Mouse (Mus musculus): ENCODE measurements around the gene Cd302.

The Cd302 gene

GRCm38 (mm10) chr2:60284467-60284821, at the start of gene Cd302:
Gene Cd302 (minus strand): TSS chr2:60284488.
- in situ Hi-C loops (cut with MboI), result no loop called here

- in situ Hi-C loops (cut with MboI), result no loop called here
Measured at GRCm38 (mm10) chr2:60328641-60329040, 44.4 kb upstream of the Cd302 start.

GRCm38 (mm10) chr2:60327581-60327980, 43.3 kb upstream of the Cd302 start:
- in situ Hi-C loops (cut with MboI), result no loop called here

- in situ Hi-C loops (cut with MboI), result no loop called here
Measured at GRCm38 (mm10) chr2:60326948-60327347, 42.7 kb upstream of the Cd302 start.

- in situ Hi-C loops (cut with MboI), result no loop called here
Measured at GRCm38 (mm10) chr2:60323411-60323810, 39.1 kb upstream of the Cd302 start.

- in situ Hi-C loops (cut with MboI), result no loop called here
Measured at GRCm38 (mm10) chr2:60322031-60322726, 37.9 kb upstream of the Cd302 start.

- in situ Hi-C loops (cut with MboI), result no loop called here
Measured at GRCm38 (mm10) chr2:60303796-60304195, 19.5 kb upstream of the Cd302 start.

- in situ Hi-C loops (cut with MboI), result no loop called here
Measured at GRCm38 (mm10) chr2:60299323-60299722, 15.0 kb upstream of the Cd302 start.

- in situ Hi-C loops (cut with MboI), result no loop called here
Measured at GRCm38 (mm10) chr2:60298266-60298665, 14.0 kb upstream of the Cd302 start.

GRCm38 (mm10) chr2:60291381-60291780, 7.1 kb upstream of the Cd302 start:
- in situ Hi-C loops (cut with MboI), result no loop called here

GRCm38 (mm10) chr2:60289451-60289850, 5.2 kb upstream of the Cd302 start:
- in situ Hi-C loops (cut with MboI), result no loop called here

- in situ Hi-C loops (cut with MboI), result no loop called here
Measured at GRCm38 (mm10) chr2:60288606-60289005, 4.3 kb upstream of the Cd302 start.

- in situ Hi-C loops (cut with MboI), result no loop called here
Measured at GRCm38 (mm10) chr2:60285107-60285617, 874 bp upstream of the Cd302 start.

- in situ Hi-C loops (cut with MboI), result no loop called here
Measured at GRCm38 (mm10) chr2:60283751-60284466, 379 bp downstream of the Cd302 start.

GRCm38 (mm10) chr2:60283208-60283750, 1.0 kb downstream of the Cd302 start:
- in situ Hi-C loops (cut with MboI), result no loop called here

- in situ Hi-C loops (cut with MboI), result no loop called here
Measured at GRCm38 (mm10) chr2:60282625-60283024, 1.7 kb downstream of the Cd302 start.

GRCm38 (mm10) chr2:60278627-60279026, 5.7 kb downstream of the Cd302 start:
- in situ Hi-C loops (cut with MboI), result no loop called here

GRCm38 (mm10) chr2:60269856-60270479, 14.3 kb downstream of the Cd302 start:
- in situ Hi-C loops (cut with MboI), result no loop called here

- in situ Hi-C loops (cut with MboI), result no loop called here
Measured at GRCm38 (mm10) chr2:60267567-60267966, 16.7 kb downstream of the Cd302 start.

- in situ Hi-C loops (cut with MboI), result no loop called here
Measured at GRCm38 (mm10) chr2:60260621-60261350, 23.5 kb downstream of the Cd302 start.

GRCm38 (mm10) chr2:60259186-60259585, 25.1 kb downstream of the Cd302 start:
- in situ Hi-C loops (cut with MboI), result no loop called here

- in situ Hi-C loops (cut with MboI), result no loop called here
Measured at GRCm38 (mm10) chr2:60256751-60257150, 27.5 kb downstream of the Cd302 start.

Measured in mature B cell (primary cell).